Mouse (Mus musculus) layer of hippocampus, adult 11-12 months (tissue): ENCODE data around the gene Actn1.

Experiments
- DNase-seq: peaks from one replicate; pipeline ENCODE4 v3.0.0; 2022; ENCODE audit warnings: low spot score

Actn1 gene

GRCm38 (mm10) chr12:80184041-80184440 is 76.1 kb downstream of the Actn1 start:
- no peak for DNase-seq

GRCm38 (mm10) chr12:80181831-80182230 is 78.3 kb downstream of the Actn1 start:
- no peak for DNase-seq

- DNase-seq = peak; percentile 57
Measured at GRCm38 (mm10) chr12:80178035-80178434, 82.1 kb downstream of the Actn1 start.

- no peak for DNase-seq
Measured at GRCm38 (mm10) chr12:80168736-80169135, 91.4 kb downstream of the Actn1 start.

DNA sequence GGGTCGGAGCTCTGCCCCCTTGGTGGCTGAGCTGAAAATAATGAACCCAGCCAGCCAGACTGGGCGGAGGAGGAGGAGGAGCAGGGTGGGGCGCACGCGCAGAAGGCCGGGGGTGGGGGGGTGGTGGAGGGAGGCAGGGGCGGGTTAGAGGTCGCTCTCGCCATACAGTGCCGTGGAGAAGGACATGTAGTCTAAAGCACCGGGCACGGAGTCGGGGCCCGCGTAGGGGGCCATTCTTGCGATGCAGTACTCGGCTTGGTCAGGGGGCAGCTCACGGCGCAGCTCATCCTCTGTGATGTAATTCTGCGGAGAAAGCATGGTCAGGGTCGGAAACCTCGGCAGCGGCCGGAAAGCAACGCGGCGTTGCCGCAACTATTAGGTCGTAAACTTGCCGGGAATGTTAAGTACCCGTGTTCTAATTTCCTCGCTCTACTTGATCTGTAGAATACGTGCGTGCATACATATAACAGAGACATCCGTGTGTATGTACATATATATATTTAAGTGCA is 91.9 kb downstream of the Actn1 start:
- DNase-seq = peak; percentile 87

- no peak for DNase-seq
Measured at GRCm38 (mm10) chr12:80167321-80167720, 92.8 kb downstream of the Actn1 start.

DNA sequence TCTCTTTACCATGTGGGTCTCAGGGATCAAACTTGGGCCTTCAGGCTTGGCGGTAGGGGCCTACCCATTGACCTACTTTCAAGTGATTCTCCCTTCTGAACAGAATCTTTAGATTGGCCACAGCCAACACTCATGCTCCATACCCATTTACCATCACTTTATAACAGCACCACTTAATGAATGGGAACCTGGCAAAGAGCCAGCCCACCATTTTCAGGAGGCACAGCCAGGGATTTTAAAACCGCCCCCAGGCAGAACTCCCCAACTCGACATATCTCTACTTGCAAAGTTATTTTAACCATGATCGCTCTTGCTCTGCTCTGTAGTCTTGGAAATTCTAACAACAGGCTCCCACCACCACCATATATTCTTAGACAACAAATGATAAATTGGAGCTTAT is 93.5 kb downstream of the Actn1 start:
- peak; percentile 27 for DNase-seq

DNA sequence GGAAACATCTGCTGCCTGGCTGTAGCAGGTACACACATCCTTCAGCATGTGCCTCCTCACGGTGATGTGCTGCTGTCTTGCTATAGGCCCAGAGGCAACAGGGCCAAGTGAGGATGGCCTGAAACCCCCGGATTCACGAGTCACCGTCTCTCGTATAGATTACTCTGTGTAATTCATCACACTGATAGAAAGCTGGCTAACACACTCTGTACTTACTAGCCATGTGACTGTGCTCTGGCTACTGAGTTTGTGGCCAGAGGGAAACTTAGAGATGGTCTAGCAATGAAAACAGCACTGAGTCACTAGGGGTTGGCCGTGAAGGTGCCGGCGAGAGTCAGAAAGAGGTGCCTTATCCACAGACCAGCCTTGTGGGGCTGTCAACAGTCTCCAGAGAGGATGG is 95.6 kb downstream of the Actn1 start:
- no peak for DNase-seq

- no peak for DNase-seq
Measured at GRCm38 (mm10) chr12:80162448-80162847, 97.7 kb downstream of the Actn1 start.

DNA sequence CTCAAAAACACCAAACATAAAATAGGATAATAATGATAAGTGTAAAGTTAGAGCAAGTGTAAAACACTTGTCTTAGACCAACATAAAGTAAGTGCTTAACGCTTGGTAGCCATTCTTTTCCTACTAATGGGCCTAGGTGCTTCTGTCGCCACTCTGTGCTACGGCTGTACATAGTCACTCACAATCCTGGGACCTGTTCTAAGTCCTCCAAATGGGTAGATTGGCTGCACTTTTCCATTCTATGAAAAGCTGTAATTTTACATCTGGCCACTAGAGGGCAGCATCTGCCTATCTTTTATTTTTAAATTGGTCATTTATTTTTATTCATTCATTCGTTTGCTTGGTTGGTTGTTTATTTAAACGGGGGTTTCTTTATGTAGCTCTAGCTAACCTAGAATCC is 102.5 kb downstream of the Actn1 start:
- peak; percentile 39 for DNase-seq

GRCm38 (mm10) chr12:80153687-80154326 is 106.4 kb downstream of the Actn1 start:
- DNase-seq = no peak

- DNase-seq = no peak
Measured at GRCm38 (mm10) chr12:80153078-80153477, 107.1 kb downstream of the Actn1 start.

DNA sequence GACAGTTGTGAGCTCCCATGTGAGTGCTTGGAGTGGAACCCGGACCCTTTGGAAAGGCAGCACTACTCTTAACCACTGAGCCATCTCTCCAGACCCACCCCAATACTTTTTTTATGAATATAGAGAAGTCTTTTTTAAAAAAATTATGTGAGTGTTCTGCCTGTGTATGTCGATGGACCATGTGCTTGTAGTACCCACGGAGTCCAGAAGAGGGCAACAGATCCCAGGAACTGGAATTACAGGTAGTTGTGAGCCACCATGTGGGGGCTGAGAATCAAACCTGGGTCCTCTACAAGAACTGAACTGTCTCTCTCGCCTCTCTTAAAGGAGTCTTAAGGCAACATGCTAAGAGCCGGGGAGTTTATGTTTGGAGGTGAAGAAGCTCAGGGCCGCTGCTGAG is 108.3 kb downstream of the Actn1 start:
- DNase-seq = no peak

DNA sequence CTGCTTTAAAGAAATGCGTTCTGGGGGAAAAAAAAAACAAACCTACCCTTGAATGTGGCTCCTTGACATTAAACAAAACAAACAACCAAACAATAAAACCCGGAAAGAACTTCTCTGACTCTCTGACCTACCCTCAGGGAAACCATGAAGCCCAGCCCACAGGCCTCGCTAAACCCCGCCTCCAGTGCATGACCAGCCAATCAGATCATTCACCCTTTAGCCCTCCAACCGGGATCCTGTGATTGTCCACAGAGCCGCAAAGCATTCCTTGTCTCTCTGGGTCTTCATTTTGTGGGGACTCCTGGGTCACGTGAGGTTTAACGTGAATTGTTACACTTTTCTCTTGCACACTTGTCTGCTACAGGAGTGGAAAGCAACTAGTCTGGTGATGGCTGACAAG is 109.5 kb downstream of the Actn1 start:
- no peak for DNase-seq

- DNase-seq = no peak
Measured at GRCm38 (mm10) chr12:80147563-80148214, 112.5 kb downstream of the Actn1 start.

DNA sequence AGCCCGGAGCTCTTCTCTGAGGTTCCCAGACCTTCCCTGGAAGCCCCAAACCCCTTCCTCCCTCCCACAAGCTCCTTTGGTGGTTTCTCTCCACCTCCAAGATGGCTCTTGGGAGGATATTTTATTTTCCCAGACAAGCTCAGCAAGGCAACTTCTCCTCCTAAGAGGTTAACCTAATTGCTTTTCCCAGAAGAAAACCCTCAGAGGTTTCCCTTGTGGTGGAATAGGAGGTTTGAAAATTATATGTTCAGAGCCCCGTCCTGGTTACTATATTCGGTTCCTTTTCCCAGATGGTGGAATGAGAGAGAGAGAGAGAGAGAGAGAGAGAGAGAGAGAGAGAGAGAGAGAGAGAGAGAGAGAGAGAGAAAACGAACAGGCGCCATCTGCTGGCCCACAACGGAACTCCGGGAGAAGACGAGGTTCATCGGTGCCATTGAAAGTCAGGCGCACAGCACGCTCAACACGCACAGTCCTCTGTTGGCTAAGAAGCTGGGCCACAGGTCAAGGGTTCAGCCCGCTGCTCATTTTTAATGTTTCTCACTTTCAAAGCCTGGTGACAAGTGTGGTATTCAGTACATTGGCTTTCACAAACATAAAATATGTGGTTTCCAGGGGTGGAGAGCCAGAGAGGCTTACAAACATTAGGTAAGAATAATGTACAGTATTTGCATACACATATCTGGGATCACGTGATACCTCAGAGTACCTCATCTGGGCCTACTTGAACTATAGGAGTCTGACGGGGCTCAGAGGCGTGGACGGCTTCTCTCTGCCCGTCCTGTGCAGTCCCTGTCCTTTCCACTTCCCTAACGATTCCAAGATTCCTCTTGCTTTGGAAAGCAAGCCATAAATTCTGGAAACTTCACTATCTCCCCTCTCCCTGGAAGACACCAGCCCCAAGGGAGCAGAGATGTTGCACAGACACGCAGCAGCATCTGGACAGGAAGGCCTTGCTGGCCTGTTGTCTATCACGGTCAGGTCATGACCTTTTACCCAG is 113.6 kb downstream of the Actn1 start:
- peak; percentile 76 for DNase-seq

- no peak for DNase-seq
Measured at GRCm38 (mm10) chr12:80145365-80145764, 114.8 kb downstream of the Actn1 start.

DNA sequence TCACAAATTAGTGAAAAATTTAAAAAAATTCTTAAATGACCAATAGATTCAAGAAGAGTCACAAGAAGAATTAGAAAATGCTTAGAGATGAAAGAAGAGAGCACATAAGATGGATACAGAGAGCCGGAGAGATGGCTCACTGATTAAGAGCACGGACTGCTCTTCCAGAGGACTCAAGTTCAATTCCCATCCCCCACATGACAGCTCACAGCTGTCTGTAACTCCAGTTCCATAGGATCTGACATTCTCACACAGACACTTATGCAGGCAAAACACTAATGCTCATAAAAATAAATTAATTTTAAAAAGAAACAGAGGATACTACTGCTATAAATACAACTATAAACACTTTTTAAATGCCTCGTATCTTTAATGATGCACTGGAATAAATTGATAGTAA is 115.3 kb downstream of the Actn1 start:
- DNase-seq = no peak

GRCm38 (mm10) chr12:80141470-80141869 is 118.7 kb downstream of the Actn1 start:
- DNase-seq = peak; percentile 59

GRCm38 (mm10) chr12:80141011-80141410 is 119.2 kb downstream of the Actn1 start:
- no peak for DNase-seq

DNA sequence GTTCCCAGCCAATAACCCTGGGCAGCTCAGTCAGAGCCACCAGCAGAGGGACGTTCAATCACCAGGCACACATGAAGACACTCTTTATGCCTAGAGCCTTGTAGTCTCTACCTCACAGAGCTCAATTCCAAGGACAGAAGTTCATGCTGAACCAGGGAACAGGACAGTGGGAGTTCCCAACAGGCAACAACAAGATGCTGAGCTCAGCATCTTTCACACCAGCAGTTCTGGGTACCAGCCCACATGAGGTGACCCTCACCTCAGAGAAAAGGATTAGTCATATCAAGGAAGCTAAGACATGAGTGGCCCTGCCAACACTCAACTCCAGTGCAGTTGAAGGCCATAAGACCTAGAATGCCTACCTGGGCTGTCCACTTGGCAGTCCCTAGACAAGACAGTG is 122.4 kb downstream of the Actn1 start:
- no peak for DNase-seq

GRCm38 (mm10) chr12:80137246-80137645 is 122.9 kb downstream of the Actn1 start:
- no peak for DNase-seq
